Mouse (Mus musculus) lung, postnatal 0 days (tissue): Measurements from ENCODE around the gene Gzme.

ENCODE experiments used
- CTCF ChIP-seq: IDR thresholded peaks from 2 replicates; pipeline ENCODE4 v1.5.1; 2016; ENCODE audit warnings: antibody characterized with exemption, mild to moderate bottlenecking
- EP300 ChIP-seq: IDR thresholded peaks from 2 replicates; pipeline ENCODE4 v1.6.1; 2016; ENCODE audit warnings: antibody characterized with exemption, mild to moderate bottlenecking, control low read depth

GRCm38 (mm10) chr14:56102386-56102785, 18.0 kb downstream of the Gzme start, which contains the start of gene Ctsg:
- TF ChIP-seq CTCF (no peak), EP300 (no peak)
